Mouse (Mus musculus) embryonic facial prominence, embryonic 11.5 days (tissue): ENCODE measurements around the gene Gnptg. TPM values are rescaled to one million over a fixed set of nuclear protein-coding genes. Genes with fewer than 3 reads are reported as not detected.

ENCODE experiments used
- ATAC-seq: fragments of 200-750 bp; cut with Nextera tagmentation; replicated peaks from 2 replicates; pipeline ENCODE4 v1.8.0; 2017; ENCODE audit warnings: low read depth; ENCODE audit not compliant: insufficient number of reproducible peaks, low FRiP score, low TSS enrichment
- DNase-seq: peaks from one replicate; pipeline ENCODE4 v3.0.0-alpha.2; 2015; ENCODE audit warnings: low spot score
- H3K27ac ChIP-seq: fragments of 300-500 bp; sonication (generic); replicated peaks from 2 replicates; pipeline ENCODE4 v1.5.1; 2014; ENCODE audit warnings: mild to moderate bottlenecking, low read depth, low read length, control low read depth
- H3K27me3 ChIP-seq: fragments of 300-500 bp; sonication (generic); 2 replicates; pipeline ENCODE4 v1.6.1; 2014; ENCODE audit warnings: mild to moderate bottlenecking, low read length, moderate library complexity, mixed read lengths; ENCODE audit not compliant: control insufficient read depth, insufficient read depth
- H3K36me3 ChIP-seq: fragments of 300-500 bp; sonication (generic); replicated peaks from 2 replicates; pipeline ENCODE4 v1.6.1; 2014; ENCODE audit warnings: low read depth, mild to moderate bottlenecking, low read length, moderate library complexity, mixed read lengths; ENCODE audit not compliant: control insufficient read depth, insufficient read depth
- H3K4me1 ChIP-seq: fragments of 300-500 bp; sonication (generic); 2 replicates; pipeline ENCODE4 v1.6.1; 2014; ENCODE audit warnings: low read length, mixed read lengths; ENCODE audit not compliant: control insufficient read depth, insufficient read depth
- H3K4me2 ChIP-seq: fragments of 300-500 bp; sonication (generic); 2 replicates; pipeline ENCODE4 v1.6.1; 2014; ENCODE audit warnings: low read depth, mild to moderate bottlenecking, control low read depth, low read length, moderate library complexity
- H3K4me3 ChIP-seq: fragments of 300-500 bp; sonication (generic); 2 replicates; pipeline ENCODE4 v1.5.1; 2014; ENCODE audit warnings: low read depth, low read length, control low read depth
- H3K9ac ChIP-seq: fragments of 300-500 bp; sonication (generic); replicated peaks from 2 replicates; pipeline ENCODE4 v1.6.1; 2014; ENCODE audit warnings: mild to moderate bottlenecking, control low read depth, low read length
- H3K9me3 ChIP-seq: fragments of 300-500 bp; sonication (generic); replicated peaks from 2 replicates; pipeline ENCODE4 v1.6.1; 2016; ENCODE audit warnings: mild to moderate bottlenecking, low read length, inconsistent platforms, mixed read lengths; ENCODE audit not compliant: control insufficient read depth
- WGBS: fragments of 180-500 bp; shearing (Covaris S2); extraction: QIAGEN DNeasy Blood & Tissue Kit; methylation state at CpG from one replicate; pipeline ENCODE4 v1.1.7; 2014; 5-methylcytosine and 5-hydroxymethylcytosine counted together
- polyA plus RNA-seq: library from polyadenylated mRNA; unstranded; fragments of >200 nt; fragmentation: Nextera tagmentation; extraction: Ambion mirVana; gene quantifications from 2 replicates; pipeline ENCODE4 v1.2.1, GENCODE M21; 2014

Gene Gnptg
- polyA plus RNA-seq, 1 experiment from 2014 or later: 32.6 TPM

- Histone ChIP-seq H3K9me3 (no peaks in the 10 kb centered on the region), H3K4me3 (peak overlapping the region; percentile 99), H3K4me2 (peak overlapping the region; percentile 94), H3K27ac (peak overlapping the region; percentile 96), H3K27me3 (no peaks in the 10 kb centered on the region), H3K4me1 (peaks cover 6% of the 10 kb centered on the region), H3K36me3 (peaks cover 5% of the 10 kb centered on the region), H3K9ac (peak overlapping the region; percentile 100)
- WGBS: under 1% methylated on average over 86 of the region's 92 CpGs
- peak; percentile 90 for ATAC-seq
- peak; percentile 91 for DNase-seq
Measured at GRCm38 (mm10) chr17:25272951-25273705, 33.2 kb upstream of the Gnptg start.

- 0% methylated on average over 10 of the region's 10 CpGs for WGBS
- Histone ChIP-seq H3K36me3 (peaks cover 7% of the 10 kb centered on the region), H3K4me1 (peaks cover 6% of the 10 kb centered on the region), H3K9ac (peak overlapping the region; percentile 100), H3K9me3 (no peaks in the 10 kb centered on the region), H3K4me3 (peak overlapping the region; percentile 99), H3K4me2 (peak overlapping the region; percentile 94), H3K27me3 (no peaks in the 10 kb centered on the region), H3K27ac (peak overlapping the region; percentile 96)
- no peak for ATAC-seq
- DNase-seq: peak; percentile 40
Measured at GRCm38 (mm10) chr17:25272326-25272725, 32.4 kb upstream of the Gnptg start.

- no peak overlapping the region for H3K27ac ChIP-seq
- peaks cover 21% of the 10 kb centered on the region for H3K36me3 ChIP-seq
- H3K4me2 ChIP-seq: peak overlapping the region; percentile 94
- no peak for ATAC-seq
- no peak for DNase-seq
- 0 out of 2 replicates have a peak overlapping the region, but pooled peaks have one; percentile 18 for H3K9ac ChIP-seq
- H3K9me3 ChIP-seq: no peaks in the 10 kb centered on the region
- no peaks in the 10 kb centered on the region for H3K27me3 ChIP-seq
- 87% methylated on average over 2 of the region's 2 CpGs for WGBS
- H3K4me1 ChIP-seq: peaks cover 6% of the 10 kb centered on the region
- H3K4me3 ChIP-seq: no peak overlapping the region
Measured at GRCm38 (mm10) chr17:25270795-25271335, 30.9 kb upstream of the Gnptg start.

DNA sequence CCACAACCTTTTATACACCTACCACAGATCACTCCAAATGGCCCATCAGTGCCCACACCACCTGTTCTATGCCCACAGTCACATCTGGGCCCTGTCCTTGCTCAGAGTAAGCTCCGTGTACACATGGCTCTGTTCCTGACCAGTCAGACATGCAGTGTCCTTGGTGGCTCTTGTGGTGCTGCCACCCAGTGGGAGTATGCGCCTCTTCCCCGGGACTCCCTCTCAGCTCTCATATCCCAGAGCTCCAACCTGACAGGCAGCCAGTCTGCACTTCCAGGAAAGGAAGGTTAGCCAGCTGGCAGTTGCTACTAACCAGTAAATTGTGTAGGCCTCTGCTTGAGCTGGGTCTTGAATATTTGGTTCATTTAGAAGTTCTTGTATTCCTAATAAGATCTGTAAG is 24.5 kb upstream of the Gnptg start:
- no peak for DNase-seq
- 67% methylated on average over 3 of the region's 3 CpGs for WGBS
- Histone ChIP-seq H3K9ac (no peak overlapping the region), H3K27ac (no peak overlapping the region), H3K27me3 (no peaks in the 10 kb centered on the region), H3K4me3 (no peak overlapping the region), H3K9me3 (no peaks in the 10 kb centered on the region), H3K4me1 (no peaks in the 10 kb centered on the region), H3K36me3 (peaks cover 38% of the 10 kb centered on the region), H3K4me2 (no peak overlapping the region)
- ATAC-seq: no peak

GRCm38 (mm10) chr17:25257804-25258261 is 17.9 kb upstream of the Gnptg start:
- Histone ChIP-seq H3K4me1 (peaks cover 6% of the 10 kb centered on the region), H3K27me3 (peaks cover 17% of the 10 kb centered on the region), H3K9me3 (no peaks in the 10 kb centered on the region), H3K4me2 (no peak overlapping the region), H3K36me3 (peaks cover 5% of the 10 kb centered on the region), H3K9ac (no peak overlapping the region), H3K4me3 (no peak overlapping the region), H3K27ac (no peak overlapping the region)
- DNase-seq (no peak), ATAC-seq (no peak)
- 54% methylated on average over 6 of the region's 6 CpGs for WGBS

- Histone ChIP-seq H3K4me3 (peak within 1 kb of the TSS; percentile 36), H3K27ac (no peak within 1 kb of the TSS), H3K4me1 (peaks cover 6% of the 10 kb centered on the region), H3K9me3 (no peaks in the 10 kb centered on the region), H3K9ac (peak within 1 kb of the TSS; percentile 23), H3K4me2 (peak within 1 kb of the TSS; percentile 61), H3K27me3 (peaks cover 17% of the 10 kb centered on the region), H3K36me3 (no peaks in the 10 kb centered on the region; the same call in 1 of the 2 replicates)
- WGBS: 8% methylated on average over 27 of the region's 35 CpGs
- peak; percentile 44 for DNase-seq
- peak; percentile 54; the same call in 1 of the 2 replicates for ATAC-seq
Measured at GRCm38 (mm10) chr17:25256140-25256754, 16.3 kb upstream of the Gnptg start, which contains the start of gene Baiap3. Gene Baiap3, minus strand, starts transcription at chr17:25256364.

- peaks cover 17% of the 10 kb centered on the region for H3K27me3 ChIP-seq
- peaks cover 6% of the 10 kb centered on the region for H3K4me1 ChIP-seq
- no peak for ATAC-seq
- WGBS: 51% methylated on average over 2 of the region's 2 CpGs
- no peak overlapping the region for H3K27ac ChIP-seq
- no peaks in the 10 kb centered on the region for H3K9me3 ChIP-seq
- H3K4me3 ChIP-seq: no peak overlapping the region
- H3K36me3 ChIP-seq: no peaks in the 10 kb centered on the region; the same call in 1 of the 2 replicates
- no peak overlapping the region for H3K9ac ChIP-seq
- DNase-seq: no peak
- H3K4me2 ChIP-seq: no peak overlapping the region
Measured at GRCm38 (mm10) chr17:25255110-25255509, 15.2 kb upstream of the Gnptg start.
